Mouse (Mus musculus) CD4-positive naive resting alpha-beta T cell, adult 57 days (primary cell): ENCODE data around the gene Mkrn3. TPM values are rescaled to one million over a fixed set of nuclear protein-coding genes. Genes with fewer than 3 reads are reported as not detected.

Experiments used
- total RNA-seq: library from RNA; stranded (reverse); gene quantifications from one replicate; pipeline ENCODE4 v1.2.4, GENCODE M21; 2023

The Mkrn3 gene
- total RNA-seq = not detected

DNA sequence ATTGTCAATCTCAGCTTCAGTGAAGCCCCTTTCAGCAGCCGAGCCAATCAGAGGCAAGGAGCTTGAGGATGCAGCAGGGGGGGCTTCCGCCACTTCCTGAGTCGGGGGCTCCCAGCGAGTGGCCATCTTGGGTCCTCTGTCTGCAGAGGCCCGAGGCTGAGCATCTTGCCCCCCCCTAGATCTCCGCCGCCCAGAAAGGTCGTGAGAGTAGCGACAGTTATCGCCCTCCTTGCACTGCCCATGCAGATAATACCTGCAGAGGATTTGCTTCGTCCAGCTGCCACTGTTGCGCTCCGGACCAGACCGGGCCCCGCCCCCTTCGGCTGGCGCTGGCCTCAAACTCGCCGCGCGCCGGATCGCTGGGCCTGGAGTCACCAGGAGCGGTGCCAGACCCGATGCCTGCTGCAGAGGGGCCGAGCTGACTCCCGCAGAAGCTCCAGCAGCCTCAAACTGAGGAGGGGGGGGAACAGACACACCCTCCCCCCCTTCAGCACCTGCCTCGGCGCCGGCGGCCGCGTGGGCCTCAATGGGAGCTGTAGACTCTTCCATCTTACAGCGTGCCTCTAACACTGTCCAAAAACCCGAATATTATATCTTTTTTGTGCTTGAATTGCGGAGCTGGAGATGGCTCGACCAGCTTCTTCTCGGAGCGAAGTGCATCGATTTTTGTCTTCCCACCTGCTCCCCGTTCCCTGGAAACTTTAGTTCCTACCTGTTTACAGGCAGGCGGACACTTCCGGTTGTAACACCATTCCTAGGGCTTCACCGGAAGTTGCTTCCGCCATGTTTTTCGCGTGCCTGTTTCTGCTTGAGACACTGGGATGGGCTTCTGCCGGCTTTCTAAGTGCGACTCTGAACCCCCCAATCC is at the start of gene Mkrn3:
Mkrn3 (minus strand) TSS at position 647 of the 868 bp plus-strand sequence.

DNA sequence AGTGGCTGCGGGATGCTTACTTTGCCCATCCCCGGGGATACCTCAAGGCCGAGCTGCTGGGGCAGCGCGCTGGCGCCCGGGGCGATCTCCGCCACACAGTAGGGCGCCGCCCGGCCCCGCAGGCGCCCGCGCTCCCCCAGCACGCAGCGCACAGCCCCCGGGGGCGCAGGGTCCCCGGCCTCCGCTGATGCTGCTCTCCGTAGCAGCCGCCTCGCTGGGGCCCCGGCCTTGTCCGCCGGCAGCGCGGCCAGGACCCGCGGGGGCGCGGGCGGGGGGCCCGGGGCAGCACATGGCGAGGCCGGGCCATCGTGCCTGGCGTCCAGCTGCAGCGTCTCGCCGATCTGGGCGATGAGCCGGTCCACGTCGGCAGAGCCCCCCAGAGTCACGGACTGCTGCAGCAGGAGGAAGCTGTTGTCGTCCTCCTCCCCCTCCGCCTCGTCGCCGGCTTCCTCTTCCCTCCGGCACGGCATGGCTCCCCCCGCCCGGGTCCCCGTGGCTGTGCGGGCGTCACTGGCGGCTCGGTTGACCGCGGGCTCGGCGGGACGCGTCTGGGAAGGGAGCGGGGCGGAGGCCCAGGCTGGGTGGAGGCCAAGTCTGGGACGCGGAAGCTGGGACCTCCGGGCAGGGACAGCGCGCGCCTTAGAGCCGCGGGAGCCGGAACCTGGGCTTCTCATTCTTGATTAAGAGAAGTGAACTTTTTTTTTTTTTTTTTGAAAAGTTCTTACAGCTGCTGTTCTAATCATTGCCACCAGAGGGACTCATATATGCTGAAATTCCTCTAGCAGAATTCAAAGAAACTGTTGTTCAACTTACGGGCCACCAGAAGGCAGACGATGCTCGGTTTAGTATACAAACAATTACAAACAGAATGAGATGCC is 44.2 kb upstream of the Mkrn3 start, which contains the start of gene Peg12:
Peg12 (minus strand) TSS at position 633 of the 878 bp plus-strand sequence.

DNA sequence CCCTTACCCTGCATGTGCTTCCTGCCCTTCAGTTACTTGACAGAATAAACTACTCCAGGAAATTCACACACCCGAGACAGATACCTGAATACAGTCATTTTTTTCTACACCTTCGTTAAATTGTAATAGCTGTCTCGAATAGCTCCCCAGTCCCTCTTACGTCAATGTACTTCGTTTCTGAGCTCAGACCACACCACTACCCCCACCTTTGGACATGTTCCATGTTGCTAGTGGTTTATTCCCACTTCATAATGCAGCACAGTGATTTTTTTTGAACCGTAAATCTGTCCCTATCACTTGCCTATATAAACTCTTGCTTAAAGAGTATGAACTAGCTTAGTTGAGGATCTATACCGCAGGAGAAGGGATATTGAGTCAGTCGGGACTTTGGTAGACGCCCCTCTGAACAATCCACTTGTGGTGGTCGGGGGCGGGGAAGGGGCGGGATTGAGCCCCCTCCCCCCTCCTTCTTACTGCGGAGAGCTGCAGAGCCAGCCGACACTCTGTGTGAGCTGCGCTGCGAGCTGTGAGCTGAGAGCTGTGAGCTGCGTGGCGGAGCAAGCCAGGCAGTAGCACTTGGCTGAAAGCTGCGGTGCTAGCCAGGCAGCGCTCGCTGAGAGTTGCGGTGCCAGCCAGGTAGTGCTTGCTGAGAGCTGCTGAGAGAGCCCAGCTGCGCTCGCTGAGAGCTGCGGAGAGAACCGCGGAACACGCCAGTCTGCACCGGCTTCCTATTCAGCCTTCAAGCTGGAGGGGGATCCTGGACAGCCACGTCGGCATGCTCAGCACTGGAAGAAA is 43.2 kb downstream of the Mkrn3 start, which contains the start of gene Magel2:
Magel2 (plus strand) TSS at position 501 of the 795 bp plus-strand sequence.

Other genes starting within 250 kb of the Mkrn3 start
- 0.15 TPM for gene Ndn, start 73.6 kb downstream of the Mkrn3 start, total RNA-seq
- not detected for gene Magel2, start 43.1 kb downstream of the Mkrn3 start, total RNA-seq
- 0.35 TPM for gene Peg12, start 44.4 kb upstream of the Mkrn3 start, total RNA-seq